Mouse (Mus musculus): ENCODE data around the gene Hapln1.

Gene Hapln1

GRCm38 (mm10) chr13:89539205-89539886 lies at the start of gene Hapln1:
TSS of gene Hapln1 (plus strand) at chr13:89539796.
- DNase-seq (ENCODE audit: low spot score) = no peak

GRCm38 (mm10) chr13:89493169-89493568 lies 46.4 kb upstream of the Hapln1 start:
- DNase-seq (ENCODE audit: low spot score) = no peak

GRCm38 (mm10) chr13:89493678-89494077 lies 45.9 kb upstream of the Hapln1 start:
- no peak for DNase-seq (ENCODE audit: low spot score)

GRCm38 (mm10) chr13:89496569-89496968 lies 43.0 kb upstream of the Hapln1 start:
- DNase-seq (ENCODE audit: low spot score) = no peak

- DNase-seq (ENCODE audit: low spot score) = no peak
Observed at GRCm38 (mm10) chr13:89499419-89499818, 40.2 kb upstream of the Hapln1 start.

GRCm38 (mm10) chr13:89521507-89521908 lies 18.1 kb upstream of the Hapln1 start:
- no peak for DNase-seq (ENCODE audit: low spot score)

- DNase-seq (ENCODE audit: low spot score) = no peak
Observed at GRCm38 (mm10) chr13:89528716-89529115, 10.9 kb upstream of the Hapln1 start.

- no peak for DNase-seq (ENCODE audit: low spot score)
Observed at GRCm38 (mm10) chr13:89530386-89530785, 9.2 kb upstream of the Hapln1 start.

- DNase-seq (ENCODE audit: low spot score) = no peak
Observed at GRCm38 (mm10) chr13:89539887-89540264, 280 bp downstream of the Hapln1 start.

GRCm38 (mm10) chr13:89540301-89540982 lies 846 bp downstream of the Hapln1 start:
- no peak for DNase-seq (ENCODE audit: low spot score)

- DNase-seq (ENCODE audit: low spot score) = peak; percentile 55
Observed at GRCm38 (mm10) chr13:89543003-89543402, 3.4 kb downstream of the Hapln1 start.

GRCm38 (mm10) chr13:89548203-89548740 lies 8.7 kb downstream of the Hapln1 start:
- no peak for DNase-seq (ENCODE audit: low spot score)

GRCm38 (mm10) chr13:89549507-89549906 lies 9.9 kb downstream of the Hapln1 start:
- no peak for DNase-seq (ENCODE audit: low spot score)

GRCm38 (mm10) chr13:89551502-89551901 lies 11.9 kb downstream of the Hapln1 start:
- no peak for DNase-seq (ENCODE audit: low spot score)

- DNase-seq (ENCODE audit: low spot score) = no peak
Observed at GRCm38 (mm10) chr13:89564518-89564917, 24.9 kb downstream of the Hapln1 start.

- DNase-seq (ENCODE audit: low spot score) = no peak
Observed at GRCm38 (mm10) chr13:89566300-89566699, 26.7 kb downstream of the Hapln1 start.

- no peak for DNase-seq (ENCODE audit: low spot score)
Observed at GRCm38 (mm10) chr13:89579115-89579514, 39.5 kb downstream of the Hapln1 start.

GRCm38 (mm10) chr13:89583138-89583746 lies 43.6 kb downstream of the Hapln1 start:
- DNase-seq (ENCODE audit: low spot score) = no peak

- no peak for DNase-seq (ENCODE audit: low spot score)
Observed at GRCm38 (mm10) chr13:89583747-89584738, 44.4 kb downstream of the Hapln1 start.

GRCm38 (mm10) chr13:89585144-89585543 lies 45.5 kb downstream of the Hapln1 start:
- no peak for DNase-seq (ENCODE audit: low spot score)

- DNase-seq (ENCODE audit: low spot score) = no peak
Observed at GRCm38 (mm10) chr13:89595105-89595504, 55.5 kb downstream of the Hapln1 start.

- DNase-seq (ENCODE audit: low spot score) = no peak
Observed at GRCm38 (mm10) chr13:89597354-89597753, 57.8 kb downstream of the Hapln1 start.
